Mouse (Mus musculus): ENCODE results near the gene Klf2. TPM values are rescaled to one million over a fixed set of nuclear protein-coding genes. Genes with fewer than 3 reads are reported as not detected.

Klf2 gene
- polyA plus RNA-seq (2012; rRNA removed) = 11.7 and 14.7 TPM in 2 replicates

DNA sequence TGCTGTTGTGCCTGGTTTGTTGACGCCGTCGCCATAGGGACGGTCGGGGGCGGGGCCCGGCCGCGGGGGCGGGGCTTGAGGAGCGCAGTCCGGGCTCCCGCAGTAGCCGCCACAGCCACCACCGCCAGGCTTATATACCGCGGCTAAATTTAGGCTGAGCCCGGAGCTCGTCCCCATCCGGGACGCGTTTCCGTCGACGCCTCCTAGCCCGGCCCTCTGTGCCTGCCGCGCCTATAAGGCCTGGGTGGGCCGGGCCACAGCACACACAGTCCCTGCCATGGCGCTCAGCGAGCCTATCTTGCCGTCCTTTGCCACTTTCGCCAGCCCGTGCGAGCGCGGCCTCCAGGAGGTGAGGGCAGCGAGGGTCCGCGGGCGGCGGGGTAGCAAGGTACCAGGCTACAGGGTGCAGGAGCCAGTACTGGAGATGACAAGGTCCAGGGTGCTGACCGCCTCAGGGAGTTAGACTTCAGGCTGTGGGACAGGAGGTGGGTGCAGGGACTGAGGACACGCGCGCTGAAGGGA, at the start of gene Klf2:
TSS of gene Klf2 (plus strand) at position 233 of the 522 bp plus-strand sequence.
- Histone ChIP-seq H3K4me3 (ENCODE audit: insufficient read depth, low read length) (peak within 1 kb of the TSS; percentile 54), H3K27ac (ENCODE audit: insufficient read depth, low read length) (peak within 1 kb of the TSS; percentile 60), H3K4me1 (ENCODE audit: control insufficient read depth, insufficient read depth, low read length) (no peaks in the 10 kb centered on the region; the same call in none of the 2 replicates)
- peak; percentile 90 for TF ChIP-seq POLR2A (IDR thresholded peaks at IDR 0.05; ENCODE audit: extremely low read depth, insufficient read depth, low read length)
- no peak for TF ChIP-seq CTCF (IDR thresholded peaks at IDR 0.05; ENCODE audit: extremely low read depth, insufficient read depth, low read length)

DNA sequence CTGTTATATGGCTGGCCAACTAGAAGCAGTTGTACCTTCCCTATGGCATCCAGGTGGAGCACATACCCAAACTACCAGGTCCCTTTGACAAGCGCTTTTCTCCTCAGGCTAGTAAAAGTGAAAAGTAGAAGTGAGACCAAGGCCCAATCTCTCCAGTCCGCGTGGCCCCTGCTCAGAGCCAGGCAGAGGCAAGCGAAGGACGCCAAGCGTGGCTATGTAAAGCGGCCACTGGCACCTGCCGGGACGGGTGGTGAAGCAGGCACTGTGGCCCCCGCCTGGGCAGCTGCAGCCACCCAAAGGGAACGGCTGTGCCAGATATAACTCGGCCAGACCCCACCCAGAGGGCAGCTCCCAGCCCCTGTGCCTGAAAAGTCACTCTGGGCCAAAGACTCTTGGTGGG, 48.2 kb upstream of the Klf2 start:
- H3K27ac ChIP-seq (ENCODE audit: insufficient read depth, low read length) = no peak overlapping the region
- TF ChIP-seq POLR2A (IDR thresholded peaks at IDR 0.05; ENCODE audit: extremely low read depth, insufficient read depth, low read length) (no peak), CTCF (IDR thresholded peaks at IDR 0.05; ENCODE audit: extremely low read depth, insufficient read depth, low read length) (no peak)
- no peak overlapping the region for H3K4me3 ChIP-seq (ENCODE audit: insufficient read depth, low read length)
- no peaks in the 10 kb centered on the region for H3K4me1 ChIP-seq (ENCODE audit: control insufficient read depth, insufficient read depth, low read length)

DNA sequence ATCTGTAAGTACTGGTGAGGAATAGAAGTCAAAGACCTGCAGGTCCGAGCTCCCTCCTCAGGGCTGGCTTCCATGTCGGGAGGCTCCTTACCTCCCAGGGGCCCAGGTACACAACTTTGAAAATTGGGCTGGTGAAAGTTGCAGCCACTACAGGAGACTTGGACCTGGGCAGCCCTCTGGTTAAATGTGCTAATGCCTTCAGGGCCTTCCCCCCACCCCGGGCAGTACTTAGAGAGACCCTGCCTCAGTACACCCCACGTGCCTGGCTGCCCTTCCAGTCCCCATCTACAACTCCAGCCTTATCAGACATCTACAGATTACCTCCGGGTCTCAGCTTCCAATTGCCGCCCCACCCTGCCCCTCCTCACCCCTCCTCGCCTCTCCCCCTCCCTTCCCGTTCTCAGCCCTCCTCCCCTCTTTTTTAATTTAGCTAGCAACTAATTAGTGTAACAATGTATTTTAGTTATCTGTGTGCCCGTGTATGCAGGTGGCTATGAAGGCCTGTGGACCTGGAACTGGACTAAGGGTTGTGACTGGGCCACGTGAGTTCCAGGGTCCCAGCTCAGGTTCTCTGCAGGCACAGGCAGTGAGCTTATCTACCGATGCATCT, 47.7 kb upstream of the Klf2 start:
- no peak for TF ChIP-seq POLR2A (IDR thresholded peaks at IDR 0.05; ENCODE audit: extremely low read depth, insufficient read depth, low read length)
- no peak for TF ChIP-seq CTCF (IDR thresholded peaks at IDR 0.05; ENCODE audit: extremely low read depth, insufficient read depth, low read length)
- H3K27ac ChIP-seq (ENCODE audit: insufficient read depth, low read length) = no peak overlapping the region
- no peak overlapping the region for H3K4me3 ChIP-seq (ENCODE audit: insufficient read depth, low read length)
- H3K4me1 ChIP-seq (ENCODE audit: control insufficient read depth, insufficient read depth, low read length) = no peaks in the 10 kb centered on the region

GRCm38 (mm10) chr8:72271691-72272090, 47.1 kb upstream of the Klf2 start:
- no peak overlapping the region for H3K4me3 ChIP-seq (ENCODE audit: insufficient read depth, low read length)
- H3K4me1 ChIP-seq (ENCODE audit: control insufficient read depth, insufficient read depth, low read length) = no peaks in the 10 kb centered on the region
- no peak for TF ChIP-seq CTCF (IDR thresholded peaks at IDR 0.05; ENCODE audit: extremely low read depth, insufficient read depth, low read length)
- TF ChIP-seq POLR2A (IDR thresholded peaks at IDR 0.05; ENCODE audit: extremely low read depth, insufficient read depth, low read length) = no peak
- no peak overlapping the region for H3K27ac ChIP-seq (ENCODE audit: insufficient read depth, low read length)

DNA sequence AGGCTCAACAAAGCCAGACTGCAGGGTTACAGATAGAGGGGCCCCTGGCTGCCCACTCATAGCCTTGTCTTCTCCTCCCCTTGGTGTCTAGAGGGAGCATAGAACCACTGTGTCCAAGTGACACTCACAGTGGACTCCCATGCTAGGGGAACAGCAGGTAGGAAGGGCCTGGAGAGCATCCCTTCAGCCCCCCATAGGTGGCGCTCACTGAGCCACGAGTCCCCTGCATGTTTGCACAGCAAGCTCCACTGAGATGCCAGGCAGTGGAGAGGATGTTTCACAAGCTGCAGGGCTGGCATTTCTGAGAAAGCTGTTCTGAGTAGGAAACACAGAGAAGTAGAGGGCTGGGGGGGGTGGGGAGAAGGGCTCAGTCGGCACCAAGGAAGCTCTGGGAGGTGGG, 46.5 kb upstream of the Klf2 start:
- TF ChIP-seq CTCF (IDR thresholded peaks at IDR 0.05; ENCODE audit: extremely low read depth, insufficient read depth, low read length) (peak; percentile 67), POLR2A (IDR thresholded peaks at IDR 0.05; ENCODE audit: extremely low read depth, insufficient read depth, low read length) (no peak)
- Histone ChIP-seq H3K4me1 (ENCODE audit: control insufficient read depth, insufficient read depth, low read length) (no peaks in the 10 kb centered on the region), H3K4me3 (ENCODE audit: insufficient read depth, low read length) (no peak overlapping the region), H3K27ac (ENCODE audit: insufficient read depth, low read length) (no peak overlapping the region)

DNA sequence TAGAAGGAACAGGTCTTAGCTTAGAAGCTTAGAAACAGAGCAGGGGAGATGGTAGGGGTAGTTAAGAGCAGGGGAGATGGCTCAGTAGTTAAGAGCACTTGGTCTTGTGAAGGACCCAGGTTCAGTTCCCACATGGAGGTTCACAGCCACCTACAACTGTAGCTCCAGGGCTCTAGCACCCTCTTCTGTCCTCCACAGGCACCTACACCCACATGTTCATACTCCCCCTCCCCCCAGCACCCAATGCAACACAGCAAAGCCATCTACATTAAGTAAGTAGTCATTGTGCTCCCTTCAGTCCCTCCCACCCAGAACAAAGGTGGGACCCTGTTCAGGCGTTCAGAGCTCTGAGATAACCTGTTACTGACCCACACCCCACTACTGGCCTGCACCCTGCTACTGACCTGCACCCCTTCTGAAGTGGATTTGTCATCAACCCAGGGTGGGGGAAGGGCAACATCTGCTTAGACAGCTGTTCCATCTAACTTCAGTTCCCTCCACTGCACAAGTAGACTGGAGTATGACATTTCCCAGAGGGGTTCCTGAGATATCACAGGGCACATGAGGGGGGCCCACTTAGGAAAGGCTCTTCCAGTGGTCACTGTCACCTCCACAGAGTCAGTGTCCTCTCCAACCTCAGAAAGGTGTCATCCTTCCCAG, 45.6 kb upstream of the Klf2 start:
- H3K4me3 ChIP-seq (ENCODE audit: insufficient read depth, low read length) = no peak overlapping the region
- H3K27ac ChIP-seq (ENCODE audit: insufficient read depth, low read length) = no peak overlapping the region
- TF ChIP-seq POLR2A (IDR thresholded peaks at IDR 0.05; ENCODE audit: extremely low read depth, insufficient read depth, low read length) (no peak), CTCF (IDR thresholded peaks at IDR 0.05; ENCODE audit: extremely low read depth, insufficient read depth, low read length) (no peak)
- no peaks in the 10 kb centered on the region for H3K4me1 ChIP-seq (ENCODE audit: control insufficient read depth, insufficient read depth, low read length)

DNA sequence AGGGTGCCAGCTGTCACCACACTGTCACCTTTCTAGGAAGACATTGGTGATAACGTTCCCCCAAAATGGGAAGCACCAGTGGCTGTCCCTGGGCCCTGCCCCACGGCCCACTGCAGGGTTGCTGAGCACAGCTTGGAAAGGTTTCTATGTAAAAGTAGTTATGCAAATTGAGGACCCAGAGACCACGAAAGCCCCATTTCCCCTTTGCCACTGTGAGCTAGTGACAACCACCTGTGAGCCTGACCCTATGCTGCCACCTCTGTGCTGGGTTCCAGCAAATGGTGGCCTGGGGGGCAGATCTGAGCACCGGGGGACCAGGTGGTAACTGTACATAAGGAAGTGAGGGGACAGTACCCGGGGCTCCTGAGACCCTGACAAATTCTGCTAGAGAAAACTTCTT, 45.0 kb upstream of the Klf2 start:
- TF ChIP-seq POLR2A (IDR thresholded peaks at IDR 0.05; ENCODE audit: extremely low read depth, insufficient read depth, low read length) (no peak), CTCF (IDR thresholded peaks at IDR 0.05; ENCODE audit: extremely low read depth, insufficient read depth, low read length) (no peak)
- Histone ChIP-seq H3K4me1 (ENCODE audit: control insufficient read depth, insufficient read depth, low read length) (no peaks in the 10 kb centered on the region), H3K27ac (ENCODE audit: insufficient read depth, low read length) (no peak overlapping the region), H3K4me3 (ENCODE audit: insufficient read depth, low read length) (no peak overlapping the region)

DNA sequence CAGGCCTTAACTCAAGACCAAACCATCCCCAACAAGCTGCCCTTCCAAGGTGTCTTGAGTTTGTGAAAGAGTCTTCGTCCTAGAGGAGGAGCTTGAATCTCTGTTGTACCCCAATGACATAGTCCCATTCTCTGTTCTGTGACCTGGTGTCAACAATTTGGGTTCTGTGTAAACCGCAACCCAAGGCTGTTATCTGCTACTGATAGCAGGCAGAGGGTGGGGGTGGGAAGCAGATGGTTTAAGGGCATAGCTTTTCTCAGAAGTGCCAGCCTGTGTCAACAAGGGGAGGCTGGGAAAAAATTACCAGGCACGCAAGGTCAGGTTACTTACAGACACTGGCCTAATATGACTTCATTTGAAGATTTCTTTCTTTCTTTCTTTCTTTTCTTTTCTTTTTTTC, 41.6 kb upstream of the Klf2 start:
- no peaks in the 10 kb centered on the region for H3K4me1 ChIP-seq (ENCODE audit: control insufficient read depth, insufficient read depth, low read length)
- no peak overlapping the region for H3K27ac ChIP-seq (ENCODE audit: insufficient read depth, low read length)
- H3K4me3 ChIP-seq (ENCODE audit: insufficient read depth, low read length) = no peak overlapping the region
- TF ChIP-seq CTCF (IDR thresholded peaks at IDR 0.05; ENCODE audit: extremely low read depth, insufficient read depth, low read length) (no peak), POLR2A (IDR thresholded peaks at IDR 0.05; ENCODE audit: extremely low read depth, insufficient read depth, low read length) (no peak)

GRCm38 (mm10) chr8:72279151-72279550, 39.7 kb upstream of the Klf2 start:
- no peak overlapping the region for H3K4me3 ChIP-seq (ENCODE audit: insufficient read depth, low read length)
- no peaks in the 10 kb centered on the region for H3K4me1 ChIP-seq (ENCODE audit: control insufficient read depth, insufficient read depth, low read length)
- H3K27ac ChIP-seq (ENCODE audit: insufficient read depth, low read length) = no peak overlapping the region
- TF ChIP-seq CTCF (IDR thresholded peaks at IDR 0.05; ENCODE audit: extremely low read depth, insufficient read depth, low read length) (no peak), POLR2A (IDR thresholded peaks at IDR 0.05; ENCODE audit: extremely low read depth, insufficient read depth, low read length) (no peak)

DNA sequence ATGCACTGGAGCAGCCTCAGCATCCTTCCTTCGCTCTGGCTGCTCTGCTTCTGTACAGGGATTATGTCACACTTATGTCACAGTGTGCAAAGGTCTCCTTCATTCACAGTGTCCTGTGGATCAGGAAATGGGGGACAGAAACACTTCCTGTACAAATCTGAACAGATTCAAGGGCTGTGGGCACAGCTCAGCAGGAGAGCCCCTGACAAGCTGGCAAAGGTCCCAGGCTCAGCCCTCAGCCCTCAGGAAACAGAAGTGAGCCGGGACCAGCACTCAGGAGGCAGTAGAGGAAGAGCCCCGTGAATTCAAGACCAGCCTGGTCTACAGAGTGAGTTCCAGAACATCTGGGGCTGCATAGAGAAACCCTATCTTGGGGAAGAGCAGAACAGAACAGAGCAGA, 37.2 kb upstream of the Klf2 start:
- TF ChIP-seq CTCF (IDR thresholded peaks at IDR 0.05; ENCODE audit: extremely low read depth, insufficient read depth, low read length) = no peak
- no peak for TF ChIP-seq POLR2A (IDR thresholded peaks at IDR 0.05; ENCODE audit: extremely low read depth, insufficient read depth, low read length)
- Histone ChIP-seq H3K4me3 (ENCODE audit: insufficient read depth, low read length) (no peak overlapping the region), H3K27ac (ENCODE audit: insufficient read depth, low read length) (no peak overlapping the region), H3K4me1 (ENCODE audit: control insufficient read depth, insufficient read depth, low read length) (no peaks in the 10 kb centered on the region)
